Mouse (Mus musculus): ENCODE results near the gene Trim28. TPM values are rescaled to one million over a fixed set of nuclear protein-coding genes. Genes with fewer than 3 reads are reported as not detected.

Gene Trim28
- total and polyA plus RNA-seq, 2 experiments from 2014 or later, result 190 to 650 TPM

DNA sequence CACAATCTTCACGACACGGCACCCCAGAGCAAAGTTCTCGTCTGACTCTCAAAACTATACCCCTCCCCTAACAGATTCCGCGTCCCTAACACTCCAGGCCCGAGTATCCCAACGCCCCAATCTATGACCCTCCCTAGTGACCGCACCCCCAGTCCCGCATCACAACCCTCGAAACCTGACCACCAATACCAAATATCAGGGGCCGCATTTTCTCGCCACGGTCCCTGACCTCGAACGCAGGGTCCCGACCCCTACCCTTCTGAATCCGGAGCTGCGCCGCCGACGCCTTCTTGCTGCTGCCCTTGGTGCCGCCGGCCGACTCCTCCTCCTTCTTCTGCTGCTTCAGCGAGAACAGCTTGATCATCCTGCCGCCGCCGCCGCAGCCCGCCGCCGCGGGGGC is 38.5 kb downstream of the Trim28 start:
- DNase-seq (ENCODE audit: low spot score) (no peak), ATAC-seq (ENCODE audit: low FRiP score) (no peak)
- Histone ChIP-seq H3K9me3 (ENCODE audit: low read length) (no peaks in the 10 kb centered on the region), H3K4me1 (ENCODE audit: insufficient read depth, low read length) (peaks cover 14% of the 10 kb centered on the region), H3K36me3 (ENCODE audit: insufficient read depth, low read length) (peaks cover 15% of the 10 kb centered on the region), H3K4me3 (ENCODE audit: low read depth, low read length) (peak overlapping the region; percentile 87), H3K9ac (replicated peaks; ENCODE audit: low read length, poor library complexity, severe bottlenecking) (peak overlapping the region; percentile 98), H3K27me3 (ENCODE audit: insufficient read depth, low read length) (0 out of 2 replicates have a peak, but pooled peaks cover 4% of the 10 kb centered on the region), H3K27ac (ENCODE audit: low read depth, low read length) (peak overlapping the region; percentile 98), H3K4me2 (ENCODE audit: low read depth, low read length, poor library complexity, severe bottlenecking) (peak overlapping the region; percentile 87)
- under 1% methylated on average over 28 of the region's 33 CpGs for WGBS
- TF ChIP-seq CTCF (IDR thresholded peaks at IDR 0.05), result no peak

DNA sequence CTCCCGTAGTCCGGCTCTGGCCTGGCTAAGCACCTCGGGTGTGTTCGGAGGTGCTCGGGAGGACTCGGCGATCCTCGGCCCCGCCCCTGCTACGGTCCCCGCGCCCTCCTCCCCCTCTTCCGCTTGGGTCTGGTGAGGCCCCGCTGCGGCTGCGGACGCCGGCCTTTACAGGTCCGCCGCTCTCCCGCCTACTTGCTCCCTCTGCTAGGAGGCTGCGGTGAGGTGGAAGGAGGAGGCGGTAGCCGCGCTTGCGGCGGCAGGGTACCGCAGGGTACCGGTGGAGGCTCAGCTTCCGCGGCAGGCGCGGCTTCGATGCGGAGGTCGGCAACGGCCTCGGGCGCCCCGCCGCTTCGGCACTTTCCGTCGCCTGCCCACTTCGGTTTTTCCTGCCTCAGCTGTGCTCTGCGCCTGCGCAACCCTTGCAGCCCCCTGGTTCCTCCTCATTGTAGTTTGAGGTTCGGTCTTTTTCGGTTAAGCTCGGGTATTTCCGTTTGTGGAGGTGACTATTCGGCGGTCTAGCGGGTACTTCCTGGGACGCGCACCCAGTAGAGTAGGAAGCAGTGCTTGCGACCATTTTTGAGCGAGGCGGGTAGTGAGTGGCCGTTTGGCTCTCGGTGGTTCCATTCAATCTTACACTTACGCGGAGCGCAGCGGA is 39.1 kb downstream of the Trim28 start, which contains the start of gene Ube2m:
Gene Ube2m, minus strand, starts transcription at position 375 of the 655 bp plus-strand sequence.
- H3K9ac ChIP-seq (replicated peaks; ENCODE audit: low read length, poor library complexity, severe bottlenecking), result peak within 1 kb of the TSS; percentile 98
- DNase-seq (ENCODE audit: low spot score), result peak; percentile 99
- no peaks in the 10 kb centered on the region for H3K9me3 ChIP-seq (ENCODE audit: low read length)
- peaks cover 15% of the 10 kb centered on the region for H3K36me3 ChIP-seq (ENCODE audit: insufficient read depth, low read length)
- H3K4me3 ChIP-seq (ENCODE audit: low read depth, low read length), result peak within 1 kb of the TSS; percentile 87
- TF ChIP-seq CTCF (IDR thresholded peaks at IDR 0.05), result no peak
- peak within 1 kb of the TSS; percentile 87 for H3K4me2 ChIP-seq (ENCODE audit: low read depth, low read length, poor library complexity, severe bottlenecking)
- H3K4me1 ChIP-seq (ENCODE audit: insufficient read depth, low read length), result peaks cover 14% of the 10 kb centered on the region
- peaks cover 10% of the 10 kb centered on the region; the same call in 1 of the 2 replicates for H3K27me3 ChIP-seq (ENCODE audit: insufficient read depth, low read length)
- ATAC-seq (ENCODE audit: low FRiP score), result peak; percentile 92
- WGBS, result under 1% methylated on average over 42 of the region's 65 CpGs
- H3K27ac ChIP-seq (ENCODE audit: low read depth, low read length), result peak within 1 kb of the TSS; percentile 98

DNA sequence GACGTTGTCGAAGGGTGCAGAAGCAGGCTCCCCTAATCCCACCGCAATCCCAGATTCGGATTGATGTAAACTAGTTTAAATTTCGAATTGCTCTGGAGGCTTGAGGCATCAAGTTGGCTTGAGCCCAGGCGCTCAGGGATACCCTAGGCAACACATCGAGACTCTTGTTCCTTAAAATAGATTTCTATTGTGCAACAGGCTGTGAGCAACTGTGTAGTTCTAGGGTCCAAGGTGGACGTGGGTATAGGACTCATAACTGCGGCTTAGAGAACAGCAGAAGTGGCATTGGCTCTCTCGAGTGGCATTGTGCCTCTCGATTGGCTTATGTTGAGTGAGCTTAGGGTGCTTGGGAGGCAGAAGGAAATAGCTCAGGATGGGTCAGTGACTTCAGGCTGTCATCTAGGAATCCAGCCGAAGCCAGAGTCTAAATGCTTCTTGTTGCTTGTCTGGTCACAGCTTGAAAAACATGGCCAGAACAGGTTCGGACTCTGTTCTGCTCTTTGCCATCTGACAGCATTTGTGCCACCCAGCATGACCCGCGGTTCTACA is 39.8 kb downstream of the Trim28 start:
- Histone ChIP-seq H3K27me3 (ENCODE audit: insufficient read depth, low read length) (peaks cover 10% of the 10 kb centered on the region; the same call in 1 of the 2 replicates), H3K4me1 (ENCODE audit: insufficient read depth, low read length) (peaks cover 11% of the 10 kb centered on the region), H3K9me3 (ENCODE audit: low read length) (no peaks in the 10 kb centered on the region), H3K27ac (ENCODE audit: low read depth, low read length) (peak overlapping the region; percentile 98), H3K4me3 (ENCODE audit: low read depth, low read length) (peak overlapping the region; percentile 87), H3K36me3 (ENCODE audit: insufficient read depth, low read length) (peaks cover 12% of the 10 kb centered on the region), H3K4me2 (ENCODE audit: low read depth, low read length, poor library complexity, severe bottlenecking) (peak overlapping the region; percentile 87), H3K9ac (replicated peaks; ENCODE audit: low read length, poor library complexity, severe bottlenecking) (peak overlapping the region; percentile 98)
- peak; percentile 36 for DNase-seq (ENCODE audit: low spot score)
- ATAC-seq (ENCODE audit: low FRiP score), result no peak
- no peak for TF ChIP-seq CTCF (IDR thresholded peaks at IDR 0.05)
- 18% methylated on average over 15 of the region's 15 CpGs for WGBS

DNA sequence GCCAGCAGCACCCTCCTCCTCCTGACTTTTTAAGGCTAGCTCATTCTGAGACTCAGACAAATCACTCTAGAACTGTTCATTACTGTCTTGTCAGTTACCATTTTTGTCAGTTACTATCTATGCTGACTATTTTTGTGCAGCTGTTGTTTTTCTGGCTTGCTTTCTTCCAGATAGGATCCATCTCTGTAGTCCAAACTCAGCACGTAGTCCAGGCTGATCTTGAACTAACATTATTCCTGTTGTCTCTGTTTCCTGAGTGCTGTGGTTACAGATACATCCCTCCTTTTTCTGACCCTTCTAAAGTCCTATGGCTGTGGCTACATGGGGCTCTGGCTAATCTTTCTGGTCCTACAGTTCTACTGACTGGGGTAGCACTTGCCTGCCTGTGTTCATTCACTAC is 40.3 kb downstream of the Trim28 start:
- DNase-seq (ENCODE audit: low spot score) (no peak), ATAC-seq (ENCODE audit: low FRiP score) (no peak)
- peaks cover 10% of the 10 kb centered on the region; the same call in 1 of the 2 replicates for H3K27me3 ChIP-seq (ENCODE audit: insufficient read depth, low read length)
- H3K36me3 ChIP-seq (ENCODE audit: insufficient read depth, low read length), result peaks cover 12% of the 10 kb centered on the region
- peak overlapping the region; percentile 98 for H3K27ac ChIP-seq (ENCODE audit: low read depth, low read length)
- H3K4me3 ChIP-seq (ENCODE audit: low read depth, low read length), result peak overlapping the region; percentile 87
- no peak for TF ChIP-seq CTCF (IDR thresholded peaks at IDR 0.05)
- H3K9ac ChIP-seq (replicated peaks; ENCODE audit: low read length, poor library complexity, severe bottlenecking), result peak overlapping the region; percentile 98; the same call in 1 of the 2 replicates
- H3K4me1 ChIP-seq (ENCODE audit: insufficient read depth, low read length), result peaks cover 7% of the 10 kb centered on the region; the same call in 1 of the 2 replicates
- peak overlapping the region; percentile 87 for H3K4me2 ChIP-seq (ENCODE audit: low read depth, low read length, poor library complexity, severe bottlenecking)
- H3K9me3 ChIP-seq (ENCODE audit: low read length), result no peaks in the 10 kb centered on the region
- 88% methylated on average over 1 of the region's 1 CpGs for WGBS

DNA sequence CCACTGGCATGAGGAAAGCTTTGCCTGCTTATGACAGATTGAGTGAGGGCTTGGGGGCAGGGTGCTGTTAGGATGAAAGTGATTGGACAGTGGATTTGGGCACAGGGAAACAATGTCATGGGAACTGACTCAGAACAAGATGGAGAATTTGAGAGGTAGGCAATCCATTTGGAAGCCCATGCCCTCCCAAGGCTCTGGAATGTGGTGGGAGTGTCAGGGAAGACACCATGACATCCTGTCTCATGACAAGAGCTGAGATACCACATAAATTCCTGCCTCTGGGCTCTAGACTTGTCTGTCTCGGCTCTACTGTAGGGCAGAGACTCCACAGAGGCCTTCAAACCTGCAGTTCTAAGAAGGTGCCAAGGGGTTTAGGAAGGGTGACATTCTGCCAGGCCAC is 42.3 kb downstream of the Trim28 start:
- peaks cover 7% of the 10 kb centered on the region; the same call in 1 of the 2 replicates for H3K4me1 ChIP-seq (ENCODE audit: insufficient read depth, low read length)
- WGBS, result 67% methylated on average over 1 of the region's 1 CpGs
- H3K36me3 ChIP-seq (ENCODE audit: insufficient read depth, low read length), result 0 out of 2 replicates have a peak, but pooled peaks cover under 1% of the 10 kb centered on the region
- no peak overlapping the region for H3K4me2 ChIP-seq (ENCODE audit: low read depth, low read length, poor library complexity, severe bottlenecking)
- no peak overlapping the region for H3K27ac ChIP-seq (ENCODE audit: low read depth, low read length)
- H3K9ac ChIP-seq (replicated peaks; ENCODE audit: low read length, poor library complexity, severe bottlenecking), result no peak overlapping the region
- no peak overlapping the region for H3K4me3 ChIP-seq (ENCODE audit: low read depth, low read length)
- H3K27me3 ChIP-seq (ENCODE audit: insufficient read depth, low read length), result peaks cover 10% of the 10 kb centered on the region; the same call in 1 of the 2 replicates
- no peak for ATAC-seq (ENCODE audit: low FRiP score)
- no peak for DNase-seq (ENCODE audit: low spot score)
- no peak for TF ChIP-seq CTCF (IDR thresholded peaks at IDR 0.05)
- no peaks in the 10 kb centered on the region for H3K9me3 ChIP-seq (ENCODE audit: low read length)

DNA sequence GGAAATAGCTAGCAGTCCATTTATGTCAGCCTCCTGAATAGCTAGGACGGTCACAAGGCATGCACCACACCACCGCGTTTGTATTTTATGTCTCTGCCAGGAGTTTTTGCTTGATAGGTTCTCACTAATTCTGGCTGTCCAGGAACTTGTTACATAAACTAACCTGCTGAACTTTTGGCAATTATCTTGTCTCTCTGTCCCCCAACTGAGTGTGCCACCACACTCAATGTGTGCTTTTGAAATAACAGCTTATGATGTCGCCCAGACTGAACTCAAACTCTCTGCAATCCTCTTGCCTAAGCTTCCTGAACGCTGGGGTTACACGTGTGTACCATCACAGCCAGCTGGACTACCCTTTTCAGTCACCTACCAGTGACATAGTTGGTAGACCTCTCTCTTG is 43.6 kb downstream of the Trim28 start:
- H3K27ac ChIP-seq (ENCODE audit: low read depth, low read length), result no peak overlapping the region
- no peak overlapping the region for H3K4me3 ChIP-seq (ENCODE audit: low read depth, low read length)
- WGBS, result 83% methylated on average over 6 of the region's 6 CpGs
- no peaks in the 10 kb centered on the region for H3K36me3 ChIP-seq (ENCODE audit: insufficient read depth, low read length)
- H3K9ac ChIP-seq (replicated peaks; ENCODE audit: low read length, poor library complexity, severe bottlenecking), result no peak overlapping the region
- DNase-seq (ENCODE audit: low spot score) (no peak), ATAC-seq (ENCODE audit: low FRiP score) (no peak)
- H3K9me3 ChIP-seq (ENCODE audit: low read length), result no peaks in the 10 kb centered on the region
- no peak overlapping the region for H3K4me2 ChIP-seq (ENCODE audit: low read depth, low read length, poor library complexity, severe bottlenecking)
- H3K27me3 ChIP-seq (ENCODE audit: insufficient read depth, low read length), result peaks cover 10% of the 10 kb centered on the region; the same call in 1 of the 2 replicates
- H3K4me1 ChIP-seq (ENCODE audit: insufficient read depth, low read length), result peaks cover 7% of the 10 kb centered on the region; the same call in 1 of the 2 replicates
- no peak for TF ChIP-seq CTCF (IDR thresholded peaks at IDR 0.05)

All from midbrain, postnatal 0 days (tissue).